Mouse (Mus musculus): ENCODE results near the gene Eif2s2. TPM values are rescaled to one million over a fixed set of nuclear protein-coding genes. Genes with fewer than 3 reads are reported as not detected.
"Not testable (repeated sequence)": the region's sequence is repeated elsewhere in the genome, so short reads cannot be mapped to it uniquely, and the experiment has no call there.

The Eif2s2 gene
- total RNA-seq, 2 experiments from 2014 or later, result 59.0 to 63.0 TPM

DNA sequence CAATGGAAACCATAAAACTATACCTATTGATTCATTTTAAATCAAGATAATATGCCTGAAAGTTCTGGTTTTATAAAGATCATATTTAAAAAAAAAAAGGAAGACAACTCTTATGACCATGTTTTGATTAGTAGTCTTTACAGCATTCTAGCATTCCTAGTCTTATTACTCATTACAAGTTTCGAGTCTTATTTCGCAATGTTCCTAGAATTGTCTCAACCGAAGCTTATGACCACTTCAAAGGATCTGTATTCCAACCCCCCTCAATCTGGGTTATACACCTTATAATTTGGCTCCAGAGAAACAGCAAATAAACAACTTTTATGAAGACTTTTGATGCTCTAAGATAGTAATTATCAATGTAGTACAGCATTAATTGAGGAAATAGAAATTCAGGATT lies 9.4 kb upstream of the Eif2s2 start:
- intact Hi-C loops (cut with DNase I), result no loop called here
- DNase-seq (ENCODE audit: low spot score in 2 of 2), result no peak

DNA sequence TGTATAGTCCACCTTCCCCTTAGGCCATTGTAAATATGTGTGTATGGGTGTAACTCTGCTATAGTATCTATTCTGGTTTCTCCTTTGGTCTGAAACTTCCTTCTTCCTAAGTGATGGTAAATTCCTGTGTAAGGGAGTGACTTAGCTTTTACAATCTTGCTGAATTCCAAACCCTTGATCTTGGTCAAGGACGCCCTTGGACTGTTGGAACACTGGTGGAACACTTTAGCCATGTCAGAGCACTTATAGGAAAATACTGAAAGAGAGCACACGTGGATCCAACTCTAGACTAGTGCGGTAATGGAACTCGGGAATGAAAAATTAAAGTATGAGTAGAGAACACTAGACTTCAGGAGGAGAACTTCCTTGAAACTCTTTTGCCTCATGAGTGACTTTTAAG lies 6.7 kb upstream of the Eif2s2 start:
- DNase-seq (ENCODE audit: low spot score in 2 of 2); intact Hi-C loops (cut with DNase I): not testable (repeated sequence)

GRCm38 (mm10) chr2:154899004-154899403 lies 6.3 kb upstream of the Eif2s2 start:
- intact Hi-C loops (cut with DNase I), result not testable (repeated sequence)

DNA sequence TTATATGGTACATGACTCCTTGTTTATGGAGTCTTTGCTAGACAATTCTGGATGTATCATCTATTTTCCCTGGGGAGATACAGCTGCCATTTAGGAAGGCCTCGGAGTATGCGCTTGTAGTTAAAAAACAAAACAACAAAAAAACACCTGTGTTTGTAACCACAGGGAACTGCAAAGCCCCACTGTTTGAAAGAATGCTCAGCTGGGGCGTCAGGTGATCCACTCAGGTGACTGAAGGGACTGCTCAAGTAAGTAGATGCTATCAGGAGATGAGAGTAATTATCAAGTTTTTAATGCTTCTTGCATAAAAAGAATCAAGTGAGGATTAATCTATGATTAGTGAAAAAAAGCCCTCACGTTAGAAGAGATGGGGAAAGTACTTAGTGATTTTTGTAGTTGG lies 813 bp upstream of the Eif2s2 start:
- no peak for DNase-seq (ENCODE audit: low spot score in 2 of 2)
- intact Hi-C loops (cut with DNase I), result no loop called here

More at GRCm38 (mm10) chr2:154899004-154899403, 6.3 kb upstream of the Eif2s2 start:
- not testable (repeated sequence) for DNase-seq (ENCODE audit: low spot score in 2 of 2)

DNA sequence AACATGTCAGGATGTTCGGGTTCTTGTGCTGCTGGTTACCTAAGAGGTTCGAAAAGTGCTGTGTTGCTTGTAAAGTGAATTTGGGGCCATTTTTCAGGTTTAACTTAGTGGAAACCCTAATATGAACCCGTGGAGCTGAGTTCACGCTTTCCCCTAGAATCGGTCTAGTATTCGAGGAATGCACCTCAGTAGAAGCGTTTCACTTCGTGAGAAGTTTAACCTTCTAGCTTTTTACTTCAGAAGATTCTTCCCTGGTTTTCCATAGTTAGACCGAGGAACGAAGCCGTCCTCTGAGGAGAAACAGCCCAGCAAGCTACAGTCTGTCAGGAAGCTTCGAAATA lies 280 bp upstream of the Eif2s2 start:
- no peak for DNase-seq (ENCODE audit: low spot score in 2 of 2)
- intact Hi-C loops (cut with DNase I), result no loop called here

- no peak for DNase-seq (ENCODE audit: low spot score in 2 of 2)
- intact Hi-C loops (cut with DNase I), result no loop called here
These were observed 1.1 kb downstream of the Eif2s2 start for GRCm38 (mm10) chr2:154891585-154891984.

GRCm38 (mm10) chr2:154876621-154877020 lies 16.1 kb downstream of the Eif2s2 start:
- intact Hi-C loops (cut with DNase I), result no loop called here
- DNase-seq (ENCODE audit: low spot score in 2 of 2), result no peak

- no peak for DNase-seq (ENCODE audit: low spot score in 2 of 2)
- intact Hi-C loops (cut with DNase I), result no loop called here
These were observed 22.6 kb downstream of the Eif2s2 start for GRCm38 (mm10) chr2:154869954-154870641.

- intact Hi-C loops (cut with DNase I), result no loop called here
- no peak for DNase-seq (ENCODE audit: low spot score in 2 of 2)
These were observed 24.6 kb downstream of the Eif2s2 start for GRCm38 (mm10) chr2:154868106-154868505.

DNA sequence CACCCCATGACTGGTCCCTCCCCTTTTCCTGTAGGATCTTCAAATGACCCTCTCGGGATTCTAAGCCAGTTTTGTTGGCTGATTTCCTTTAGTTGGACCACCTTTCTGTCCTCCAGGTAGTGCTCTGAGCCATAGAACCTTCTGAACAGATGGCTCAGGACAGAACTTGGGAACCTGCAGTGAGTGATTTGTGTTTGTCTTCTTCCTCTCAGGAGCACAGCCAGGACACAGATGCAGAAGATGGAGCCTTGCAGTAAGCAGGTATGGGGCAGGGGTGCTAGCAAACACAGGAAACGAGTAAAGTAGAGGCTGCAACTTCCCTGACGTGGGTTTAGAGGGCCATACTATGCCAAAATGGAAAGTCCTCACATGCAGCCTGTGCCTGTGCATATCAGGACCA lies 27.0 kb downstream of the Eif2s2 start:
- DNase-seq (ENCODE audit: low spot score in 2 of 2), result no peak
- intact Hi-C loops (cut with DNase I), result no loop called here

DNA sequence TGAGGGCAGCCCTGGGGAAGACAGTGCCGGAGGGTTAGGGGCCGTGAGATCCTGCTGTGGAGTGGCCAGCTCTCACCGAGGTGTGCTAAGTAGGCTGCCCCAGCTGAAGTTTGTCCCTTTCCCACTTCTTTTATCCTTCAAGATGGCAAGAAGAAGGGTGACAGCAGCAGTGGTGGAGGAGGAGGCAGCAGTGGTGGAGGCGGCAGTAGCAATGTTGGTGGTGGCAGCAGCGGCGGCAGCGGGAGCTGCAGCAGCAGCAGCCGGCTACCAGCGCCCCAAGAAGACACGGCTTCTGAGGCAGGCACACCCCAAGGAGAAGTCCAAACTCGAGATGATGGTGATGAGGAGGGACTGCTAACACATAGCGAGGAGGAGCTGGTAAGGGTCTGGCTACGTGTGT lies 29.1 kb downstream of the Eif2s2 start:
- no peak for DNase-seq (ENCODE audit: low spot score in 2 of 2)
- intact Hi-C loops (cut with DNase I), result no loop called here

GRCm38 (mm10) chr2:154855383-154855782 lies 37.4 kb downstream of the Eif2s2 start:
- intact Hi-C loops (cut with DNase I), result no loop called here
- peak; percentile 70 to 76 for DNase-seq (ENCODE audit: low spot score in 2 of 2)

DNA sequence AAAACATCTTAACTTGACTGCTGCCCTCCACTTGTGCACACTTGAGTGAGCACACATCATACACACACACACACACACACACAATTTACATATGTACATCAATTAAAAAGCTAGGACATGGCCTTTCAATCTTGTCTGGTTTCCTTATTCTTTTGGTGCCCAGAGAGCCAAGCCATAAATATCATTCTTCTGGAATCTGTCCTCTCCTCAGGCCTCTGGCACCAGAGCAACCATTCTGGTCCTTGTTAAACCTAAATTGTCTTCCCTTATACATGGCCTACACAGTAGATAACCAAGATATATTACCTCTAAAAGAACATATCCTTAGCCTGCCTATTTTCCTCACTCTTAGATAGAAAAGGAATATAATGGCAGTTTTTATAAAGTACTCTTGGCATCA lies 44.6 kb downstream of the Eif2s2 start:
- no peak for DNase-seq (ENCODE audit: low spot score in 2 of 2)
- intact Hi-C loops (cut with DNase I), result no loop called here

DNA sequence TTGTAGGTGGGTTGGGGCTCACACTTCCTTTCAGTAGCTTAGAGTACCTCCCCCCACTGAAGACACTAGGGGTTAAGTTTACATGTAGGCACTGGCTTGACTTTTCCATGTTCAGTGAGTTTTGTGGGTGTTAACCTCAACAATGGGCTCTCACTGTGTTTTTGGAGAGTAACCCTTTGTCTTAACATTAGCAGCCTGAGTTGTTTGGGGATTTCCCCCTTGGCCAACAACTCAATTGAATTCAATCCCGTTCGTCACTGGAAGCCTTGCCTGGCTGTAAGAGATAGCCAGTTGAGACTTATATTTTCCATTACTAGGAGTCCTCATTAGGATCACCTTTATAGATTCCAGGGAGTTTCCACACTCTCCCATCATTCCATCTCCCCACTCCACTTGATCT lies 56.2 kb downstream of the Eif2s2 start:
- intact Hi-C loops (cut with DNase I), result no loop called here
- no peak for DNase-seq (ENCODE audit: low spot score in 2 of 2)

DNA sequence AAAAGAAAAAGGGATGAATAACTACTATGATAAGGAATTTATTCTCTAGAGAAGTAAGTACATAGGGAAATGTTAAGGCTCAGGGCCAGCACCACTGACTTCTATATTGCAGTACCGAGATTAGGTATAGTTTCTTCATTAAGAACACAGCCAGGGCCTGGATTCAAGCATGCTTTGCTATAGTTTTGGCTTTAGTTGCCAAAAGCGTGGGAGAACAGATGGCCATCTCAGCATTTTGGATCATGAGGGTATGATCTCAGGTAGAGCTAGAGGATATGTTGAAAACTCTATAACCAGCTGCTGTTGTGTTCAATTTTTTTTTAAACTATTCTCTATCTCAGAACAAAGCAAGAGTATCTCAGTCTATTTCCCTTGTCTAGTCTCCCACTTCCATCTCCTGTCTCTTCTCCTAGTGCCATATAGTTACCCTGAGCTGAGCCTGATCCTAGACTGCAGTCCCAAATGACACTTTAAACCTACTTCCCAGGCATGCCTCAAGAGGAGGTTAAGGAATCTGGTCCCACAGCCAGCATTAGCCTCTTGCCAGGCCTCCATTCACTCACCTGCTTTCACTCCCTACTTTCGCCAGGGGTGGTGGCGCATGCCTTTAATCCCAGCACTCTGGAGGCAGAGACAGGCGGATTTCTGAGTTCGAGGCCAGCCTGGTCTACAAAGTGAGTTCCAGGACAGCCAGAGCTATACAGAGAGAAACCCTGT lies 58.4 kb downstream of the Eif2s2 start:
- intact Hi-C loops (cut with DNase I), result no loop called here
- DNase-seq (ENCODE audit: low spot score in 2 of 2), result no peak

DNA sequence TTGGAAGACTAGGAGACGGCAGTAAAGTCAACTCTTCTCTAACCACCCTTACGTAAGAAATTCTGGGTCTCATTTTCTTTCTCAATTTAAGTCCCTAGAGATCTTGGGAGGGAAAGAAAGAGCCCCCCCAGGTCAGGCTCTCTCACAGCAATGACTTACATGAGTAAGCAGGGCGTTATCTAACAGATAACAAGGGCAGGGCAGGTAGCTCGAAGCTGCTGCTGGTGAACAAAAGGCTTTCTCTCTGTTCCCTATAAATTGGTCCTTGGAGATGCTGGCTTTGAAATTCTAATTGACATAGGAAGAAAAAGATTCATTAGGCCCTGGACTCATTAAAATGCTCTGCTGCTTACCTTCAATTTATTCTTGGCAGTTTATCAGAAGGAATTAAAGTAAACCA lies 60.3 kb downstream of the Eif2s2 start:
- intact Hi-C loops (cut with DNase I), result no loop called here

GRCm38 (mm10) chr2:154827521-154827920 lies 65.2 kb downstream of the Eif2s2 start:
- DNase-seq (ENCODE audit: low spot score in 2 of 2), result no peak
- intact Hi-C loops (cut with DNase I), result no loop called here

More for the DNA sequence above, 60.3 kb downstream of the Eif2s2 start:
- DNase-seq (ENCODE audit: low spot score in 2 of 2), result no peak

DNA sequence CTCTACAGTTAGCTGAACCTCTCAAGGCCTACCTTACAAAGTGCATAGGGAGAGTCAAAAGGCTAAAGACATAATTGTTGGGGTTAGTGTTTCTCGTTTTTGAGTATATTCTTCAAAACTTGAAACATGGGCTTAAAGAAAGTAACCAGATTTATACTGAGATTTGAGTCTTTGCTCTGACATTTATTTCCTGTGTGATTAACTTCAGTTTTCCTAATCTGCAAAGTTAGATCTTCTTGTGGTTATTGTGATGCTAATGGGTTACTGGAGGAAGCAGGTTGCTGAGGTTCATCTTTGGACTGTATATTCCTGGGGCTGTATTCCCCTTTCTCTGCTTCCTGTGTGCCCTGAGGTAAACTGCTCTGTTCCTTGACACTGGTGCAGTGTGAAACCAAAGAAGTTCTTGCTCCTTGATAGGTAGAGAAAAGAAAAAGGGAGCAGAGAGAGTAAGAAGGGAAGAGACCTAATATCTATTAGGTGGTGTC lies 66.6 kb downstream of the Eif2s2 start:
- intact Hi-C loops (cut with DNase I), result no loop called here
- no peak for DNase-seq (ENCODE audit: low spot score in 2 of 2)
